Mouse (Mus musculus) right cerebral cortex, adult 2 months (tissue): ENCODE results near the gene Pdk1.

Experiments used
- DNase-seq, 2 experiments: peaks; one replicate each; pipeline ENCODE4 v3.0.0; 2021 to 2022; ENCODE audit warnings: low spot score in 2 of 2

The Pdk1 gene

DNA sequence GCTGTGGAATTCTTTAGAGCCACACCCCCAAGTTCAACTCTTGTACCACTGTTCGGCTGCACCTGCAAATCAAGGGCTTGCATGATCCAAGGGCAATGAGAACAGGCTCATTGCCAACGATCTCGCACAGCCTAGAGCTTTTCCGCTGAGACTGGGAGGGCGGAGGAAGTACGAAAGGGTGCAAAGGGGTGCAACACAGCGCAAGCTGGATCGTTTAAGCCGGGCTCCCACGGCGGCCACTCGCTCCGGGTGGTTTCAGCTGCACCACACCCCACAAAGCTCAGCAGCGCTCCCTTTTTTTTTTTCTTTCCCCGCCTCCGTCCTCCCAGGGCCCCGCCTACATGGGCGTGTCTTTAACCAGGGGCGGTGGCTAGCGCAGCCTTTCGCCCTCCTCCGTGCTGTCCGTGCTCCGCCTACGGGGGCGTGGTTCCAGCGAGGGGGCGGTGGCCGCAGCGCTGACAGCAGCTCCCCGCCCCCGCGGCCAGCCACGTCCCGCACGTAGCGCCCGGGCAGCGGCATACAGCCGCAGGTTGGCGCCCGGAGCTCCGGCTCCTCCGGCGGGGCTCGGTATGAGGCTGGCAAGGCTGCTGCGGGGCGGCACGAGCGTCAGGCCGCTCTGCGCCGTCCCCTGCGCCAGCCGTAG lies at the start of gene Pdk1:
Gene Pdk1, plus strand, starts transcription at position 424 of the 643 bp plus-strand sequence.
- DNase-seq = peak; percentile 96

DNA sequence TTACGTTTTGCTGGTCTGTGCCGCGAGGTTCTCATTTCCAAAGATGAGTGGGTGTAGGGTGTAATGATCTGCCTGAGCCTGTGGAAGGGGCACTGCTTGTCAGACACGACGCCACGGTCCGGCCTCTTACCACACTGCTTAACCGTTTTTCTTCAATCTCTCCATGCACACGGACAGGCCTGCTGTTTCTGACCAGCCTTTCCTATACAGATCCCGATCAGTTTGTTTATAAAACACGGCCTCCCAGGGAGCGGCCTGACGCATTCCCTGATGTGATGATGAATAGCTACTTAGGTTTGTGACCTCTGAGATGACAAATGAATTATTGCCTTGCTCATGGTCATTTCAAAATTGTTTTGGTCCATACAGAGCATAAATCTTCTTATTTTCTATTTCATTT lies 48.9 kb upstream of the Pdk1 start:
- DNase-seq = no peak

DNA sequence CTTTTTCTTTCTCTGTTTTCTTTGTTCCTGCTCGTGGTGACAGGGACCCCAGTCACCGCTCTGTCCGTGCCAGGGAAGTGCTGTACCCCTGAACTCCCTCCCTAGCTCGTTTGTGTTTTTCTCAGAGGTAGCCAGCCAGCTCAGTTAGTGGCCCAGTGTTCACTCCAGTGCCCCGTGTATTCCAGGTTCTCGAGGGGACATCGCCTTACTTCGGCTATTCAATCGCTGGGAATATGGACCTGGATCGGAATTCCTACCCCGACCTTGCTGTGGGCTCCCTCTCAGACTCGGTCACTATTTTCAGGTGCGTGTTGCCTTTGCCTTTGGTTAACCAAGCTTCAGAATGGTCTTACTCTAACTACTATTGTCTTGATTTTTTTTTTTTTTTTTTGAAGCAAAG lies 45.3 kb upstream of the Pdk1 start:
- no peak for DNase-seq

DNA sequence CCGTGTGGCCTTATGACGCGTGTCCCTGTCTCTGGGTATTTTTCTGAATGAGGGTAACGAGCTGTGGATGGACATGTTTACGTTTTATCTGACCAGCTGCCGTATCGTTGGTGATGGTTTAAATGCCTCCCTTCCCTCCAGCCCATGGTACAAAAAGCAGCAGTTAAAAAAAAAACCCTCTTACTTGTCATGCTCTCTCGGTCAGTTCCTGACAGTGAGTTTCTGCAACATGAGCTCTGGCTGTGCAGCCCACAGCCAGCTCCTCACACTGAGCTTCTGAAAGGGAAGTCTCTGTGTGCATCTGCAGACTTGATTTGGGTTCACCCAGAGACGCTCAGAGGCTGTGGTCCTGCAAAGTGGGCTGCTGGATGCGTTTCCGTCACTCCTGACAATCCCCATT lies 44.1 kb upstream of the Pdk1 start:
- DNase-seq = no peak

DNA sequence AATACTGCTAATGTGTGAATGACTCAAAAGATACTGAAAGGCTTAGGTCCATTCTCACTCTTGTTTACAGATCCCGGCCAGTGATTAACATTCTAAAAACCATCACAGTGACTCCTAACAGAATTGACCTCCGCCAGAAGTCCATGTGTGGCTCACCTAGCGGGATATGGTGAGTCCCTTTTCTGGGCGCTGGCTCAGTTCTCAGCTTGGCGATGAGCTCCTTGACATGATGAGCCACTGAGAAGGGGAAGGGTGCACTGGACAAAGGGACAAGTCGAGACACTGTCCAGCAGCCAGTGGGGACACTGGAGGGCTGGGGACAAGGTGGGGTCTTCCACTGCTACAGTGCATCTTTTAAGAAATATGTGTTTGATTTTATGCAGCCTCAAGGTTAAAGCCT lies 39.4 kb upstream of the Pdk1 start:
- DNase-seq = no peak

DNA sequence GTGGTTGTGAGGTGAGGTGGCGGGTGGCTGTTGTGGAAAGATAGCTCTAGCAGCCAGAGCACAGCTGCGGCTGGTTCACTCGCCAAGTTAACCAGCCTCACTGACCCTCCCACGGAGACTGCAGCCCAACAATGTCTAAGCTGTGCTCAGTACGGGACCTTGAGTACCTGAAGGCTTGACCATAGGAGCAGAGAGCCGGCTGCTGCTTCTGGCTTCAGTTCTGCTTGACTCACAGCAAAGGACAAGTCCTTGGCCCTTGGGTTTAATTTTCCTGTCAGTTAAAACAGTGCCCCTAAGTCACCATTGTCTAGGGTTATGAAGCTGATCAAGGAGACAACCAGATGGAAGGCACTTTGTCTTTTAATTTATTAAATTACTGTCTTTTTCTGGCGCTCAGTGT lies 38.7 kb upstream of the Pdk1 start:
- no peak for DNase-seq

DNA sequence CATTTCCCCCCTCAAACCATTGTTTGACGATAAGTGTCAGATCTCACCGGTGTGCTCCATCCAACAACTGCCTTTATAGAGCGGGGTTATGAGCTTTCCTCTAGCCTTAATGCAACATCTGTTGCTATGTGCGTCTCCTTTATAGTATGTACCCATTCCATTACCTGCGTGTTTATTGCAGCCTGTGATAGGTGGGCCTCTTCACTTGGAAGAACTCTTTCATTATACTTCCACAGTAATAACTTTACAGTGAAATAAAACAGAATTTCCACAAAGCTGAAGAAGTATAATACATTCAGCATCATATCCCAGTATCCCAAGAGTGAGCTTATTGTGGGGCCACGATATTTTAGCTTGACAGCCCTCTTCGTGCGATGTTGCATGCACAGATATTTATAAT lies 37.5 kb upstream of the Pdk1 start:
- no peak for DNase-seq

DNA sequence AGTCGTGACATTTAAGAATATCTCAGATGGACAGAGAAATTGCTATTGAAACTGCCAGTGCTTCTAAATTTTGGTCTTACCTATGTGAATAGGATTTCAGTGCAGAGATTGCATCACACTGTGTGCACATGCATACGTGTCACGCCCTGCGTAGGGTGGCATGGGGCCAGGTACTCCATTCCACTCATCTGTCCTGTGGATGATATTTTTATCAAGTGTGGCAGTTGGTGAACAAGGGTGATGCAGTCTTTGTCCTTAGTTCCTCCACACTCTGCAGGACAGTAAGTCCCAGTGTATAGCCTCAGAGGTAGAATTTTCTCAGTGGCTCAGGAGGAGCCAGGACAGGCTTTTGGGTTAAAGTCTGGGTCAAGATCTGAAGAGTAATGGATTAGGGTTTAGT lies 36.8 kb upstream of the Pdk1 start:
- DNase-seq = no peak

DNA sequence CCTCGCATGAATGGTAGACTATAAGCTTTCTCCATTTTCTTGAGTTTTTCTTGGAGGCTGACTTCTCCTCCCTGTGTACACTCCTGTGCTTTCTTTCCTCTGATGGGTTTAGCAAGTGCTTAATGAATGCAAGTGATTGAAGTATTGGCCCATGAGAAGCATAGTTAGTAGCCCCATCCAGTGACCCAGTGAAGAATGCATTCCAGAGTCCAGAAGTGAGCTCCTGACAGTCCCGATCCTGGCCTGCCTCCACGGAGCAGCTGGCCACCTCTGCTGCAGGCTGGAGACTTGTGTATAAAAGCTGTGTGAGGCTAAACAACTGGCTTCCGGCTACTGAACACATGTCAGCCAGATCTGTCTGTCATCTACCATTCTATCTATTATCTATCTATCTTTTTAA lies 35.8 kb upstream of the Pdk1 start:
- no peak for DNase-seq

DNA sequence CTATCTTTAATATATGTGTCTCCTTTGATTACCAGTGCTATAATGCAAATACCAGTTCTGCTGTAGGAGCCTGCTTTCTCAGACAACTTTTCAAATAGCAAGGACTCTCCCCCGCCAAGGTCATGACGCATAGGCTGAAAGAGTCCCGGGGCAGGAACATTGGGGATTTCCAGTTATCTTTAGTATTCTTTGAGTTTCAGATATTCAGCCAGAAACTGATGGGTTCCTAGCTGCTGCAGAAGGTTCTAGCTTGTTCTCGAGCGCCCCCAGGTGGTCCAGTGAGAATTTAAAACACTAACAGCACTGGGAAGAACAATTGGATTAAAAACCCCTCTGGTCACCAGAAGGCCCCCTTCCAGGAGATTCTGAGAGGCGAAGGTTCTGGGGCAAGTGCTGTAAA lies 35.2 kb upstream of the Pdk1 start:
- peak; percentile 75 to 83 for DNase-seq

DNA sequence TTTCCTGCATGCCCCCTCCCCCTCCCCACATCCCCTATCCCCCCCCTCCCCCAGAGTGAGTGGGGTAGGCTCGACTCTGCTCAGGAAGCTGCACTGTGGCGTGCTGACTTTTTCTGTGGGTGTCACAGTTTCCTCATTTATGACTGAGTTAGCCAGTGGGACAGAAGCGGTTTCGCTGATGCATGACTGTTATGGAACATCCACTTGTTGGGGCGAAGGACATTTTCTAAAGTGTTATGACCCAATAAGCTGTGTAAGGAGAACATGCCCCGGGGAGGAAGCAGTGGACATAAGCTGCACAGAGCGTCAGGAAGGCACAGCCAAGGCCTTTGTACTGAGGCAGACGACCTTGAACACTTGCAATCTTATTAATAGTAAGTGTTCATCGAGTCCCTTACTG lies 29.7 kb upstream of the Pdk1 start:
- DNase-seq = no peak

DNA sequence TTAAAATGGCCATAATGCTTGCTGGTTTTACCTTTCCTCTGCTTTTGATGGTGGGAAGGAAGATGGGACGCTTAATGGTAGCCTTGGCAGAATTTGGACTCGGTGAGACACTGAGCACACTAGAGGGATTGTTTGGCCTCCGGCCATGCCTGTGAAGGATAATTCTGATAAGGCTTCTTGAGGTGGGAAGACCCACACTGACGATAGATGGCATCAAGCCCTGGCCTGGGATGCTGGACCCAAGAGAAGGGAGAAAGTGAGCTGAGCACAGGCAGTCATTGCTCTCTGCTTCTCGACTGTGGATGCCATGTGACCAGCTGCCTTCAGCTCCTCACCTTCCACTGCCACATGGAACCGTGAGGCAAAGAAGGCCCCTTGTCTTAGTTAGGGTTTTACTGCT lies 28.1 kb upstream of the Pdk1 start:
- no peak for DNase-seq

DNA sequence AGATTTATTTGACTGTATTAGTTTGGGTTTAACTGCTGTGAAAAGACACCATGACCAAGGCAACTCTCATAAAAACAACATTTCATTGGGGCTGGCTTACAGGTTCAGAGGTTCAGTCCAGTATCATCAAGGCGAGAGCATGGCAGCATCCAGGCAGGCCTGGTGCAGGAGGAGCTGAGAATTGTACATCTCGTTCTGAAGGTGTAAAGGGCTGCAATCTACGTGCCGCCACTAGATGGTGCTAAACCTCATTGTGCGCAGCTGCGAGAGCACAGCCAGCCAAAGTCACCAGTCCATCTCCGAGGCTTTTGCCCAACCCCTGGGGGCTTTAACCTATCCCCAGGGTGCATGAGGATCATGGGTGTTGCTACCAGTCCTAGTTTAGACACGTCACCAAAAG lies 20.9 kb upstream of the Pdk1 start:
- peak; percentile 71 to 76 for DNase-seq

DNA sequence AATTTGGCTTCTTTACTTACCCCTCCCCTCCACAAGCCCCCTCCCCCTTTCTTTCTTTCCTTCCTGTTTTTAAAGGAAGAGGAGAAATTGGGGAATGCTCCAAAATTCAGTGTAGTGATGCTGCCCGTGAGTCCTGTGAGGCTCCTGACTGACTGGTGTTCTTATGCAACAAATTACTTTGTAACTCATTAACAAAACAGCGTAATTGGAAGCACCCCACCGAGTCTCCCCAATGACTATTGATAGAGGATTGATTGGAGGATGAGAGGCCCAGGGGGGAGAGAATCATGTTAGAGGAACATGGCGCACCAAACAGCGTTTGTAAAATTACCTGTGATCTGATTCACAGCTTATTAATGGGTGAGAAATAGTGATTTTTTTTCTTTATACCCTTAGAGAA lies 17.9 kb upstream of the Pdk1 start:
- no peak for DNase-seq

DNA sequence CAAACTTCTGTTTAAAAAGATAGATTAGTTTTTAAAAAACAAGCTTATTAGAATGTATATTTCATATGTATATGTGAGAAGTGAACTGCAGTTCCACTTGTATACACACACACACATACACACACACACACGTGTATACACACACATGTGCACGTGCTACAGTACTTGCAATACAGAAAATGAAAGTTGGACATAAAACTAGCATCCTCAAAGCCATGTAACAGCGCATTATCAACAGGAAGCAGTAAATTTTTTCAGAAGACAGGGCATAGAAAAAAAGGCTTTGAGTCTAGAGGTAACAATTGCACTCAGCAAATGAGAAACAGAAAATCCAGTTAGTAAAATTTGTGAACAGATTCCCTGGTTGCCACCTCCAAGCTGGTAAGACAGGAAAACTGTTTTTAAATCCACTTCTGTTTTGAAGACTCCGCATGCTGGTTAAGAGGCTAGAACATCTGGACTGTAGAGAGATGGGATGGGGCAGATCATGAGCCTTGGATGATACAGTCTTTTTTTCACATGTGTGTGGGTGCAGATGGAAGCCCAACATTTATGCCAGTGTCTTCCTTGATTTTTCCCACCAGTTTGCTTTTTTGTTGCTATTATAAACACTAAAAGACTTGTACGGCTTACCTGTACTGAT lies 9.4 kb upstream of the Pdk1 start:
- peak in 1 of 2 experiments; percentile 13 for DNase-seq

DNA sequence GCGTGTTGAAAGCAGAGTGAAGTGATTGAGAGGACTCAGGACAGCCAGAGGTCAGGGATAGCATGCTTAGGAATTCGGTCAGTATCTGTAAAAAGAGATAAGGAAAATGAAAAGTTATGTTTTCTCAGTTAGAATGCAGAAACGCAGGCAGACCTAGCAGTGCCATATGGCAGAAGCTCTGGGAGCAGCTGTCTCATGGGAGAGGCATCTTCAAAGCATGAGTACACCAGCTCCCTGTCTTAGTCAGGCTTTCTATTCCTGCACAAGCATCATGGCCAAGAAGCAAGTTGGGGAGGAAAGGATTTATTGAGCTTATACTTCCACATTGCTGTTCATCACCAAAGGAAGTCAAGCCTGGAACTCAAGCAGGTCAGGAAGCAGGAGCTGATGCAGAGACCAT lies 8.0 kb upstream of the Pdk1 start:
- DNase-seq = peak; percentile 78 to 79

DNA sequence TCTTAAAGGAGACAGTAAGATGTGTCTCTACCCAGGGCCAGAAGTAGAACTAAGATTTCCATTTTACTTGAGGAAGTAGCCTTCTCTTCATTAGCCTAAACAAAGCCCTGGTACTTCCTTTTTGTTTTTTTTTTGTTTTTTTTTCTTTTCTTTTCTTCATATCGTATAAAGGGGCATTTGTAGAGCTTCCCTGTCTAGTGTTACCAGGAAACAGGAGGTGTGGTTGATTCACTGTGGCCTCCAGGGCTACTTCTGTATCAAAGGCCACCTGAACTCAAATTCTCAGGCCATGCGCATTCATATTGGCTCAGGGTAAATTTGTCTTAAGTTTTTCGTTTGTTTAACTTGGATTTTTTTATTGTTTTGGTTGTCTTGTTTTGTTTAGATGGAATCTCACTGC lies 7.1 kb upstream of the Pdk1 start:
- DNase-seq = no peak

DNA sequence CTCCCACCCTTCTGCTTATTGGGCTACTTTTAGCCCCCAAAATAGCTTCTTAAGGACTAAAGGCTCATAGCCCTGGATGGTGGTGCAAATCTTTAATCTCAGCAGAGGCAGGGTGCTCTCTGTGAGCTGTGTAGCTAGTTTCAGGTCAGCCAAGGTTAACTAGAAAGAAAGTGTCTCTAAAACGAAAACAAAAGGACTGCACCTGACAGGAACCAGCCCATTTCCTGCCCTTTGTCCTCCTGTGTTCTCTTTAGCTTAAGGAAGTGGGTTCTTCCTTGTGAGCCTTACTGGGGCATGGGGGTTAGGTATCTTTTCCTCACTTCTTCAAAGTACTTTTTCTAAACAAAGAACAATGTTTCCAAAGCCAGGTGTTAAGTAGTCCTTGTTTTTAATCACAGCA lies 6.5 kb upstream of the Pdk1 start:
- DNase-seq = no peak

DNA sequence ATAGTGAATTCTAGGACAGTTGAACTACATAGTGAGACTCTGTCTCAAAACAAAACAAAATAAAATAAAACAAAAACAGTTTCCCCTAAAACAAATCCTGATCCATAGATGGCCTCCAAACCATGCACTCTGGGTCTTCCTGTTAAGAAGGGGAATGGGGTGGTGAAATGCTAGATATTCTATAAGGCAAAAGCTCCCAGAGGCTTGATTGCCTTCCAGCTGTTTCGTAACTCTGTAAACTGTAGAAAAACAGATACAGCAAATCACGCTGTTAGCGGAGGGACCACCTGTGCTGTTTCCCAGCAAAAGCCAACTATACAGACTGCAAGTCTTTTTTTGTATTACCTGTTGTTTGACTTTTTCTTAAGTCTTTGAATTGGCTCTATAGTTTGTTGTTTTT lies 6.0 kb upstream of the Pdk1 start:
- no peak for DNase-seq

DNA sequence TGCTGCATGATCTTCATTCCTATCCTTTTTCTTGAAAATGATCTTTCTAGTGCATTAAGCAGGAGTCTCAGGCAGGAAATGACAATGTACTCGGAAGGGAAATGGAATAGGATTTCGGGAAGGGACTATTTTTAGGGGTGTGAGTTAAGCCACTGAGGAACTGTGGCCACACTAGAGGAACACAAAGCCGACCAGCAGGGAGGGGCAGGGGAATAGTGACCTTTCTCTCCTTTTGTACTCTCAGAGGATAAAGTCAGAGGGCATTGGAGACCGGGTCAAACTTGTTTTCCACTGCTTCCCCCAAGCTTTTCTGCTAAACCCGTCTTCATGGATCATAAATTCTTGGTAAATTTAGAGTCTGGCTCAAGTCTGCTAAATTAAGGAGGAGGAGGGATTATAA lies 5.5 kb upstream of the Pdk1 start:
- no peak for DNase-seq

DNA sequence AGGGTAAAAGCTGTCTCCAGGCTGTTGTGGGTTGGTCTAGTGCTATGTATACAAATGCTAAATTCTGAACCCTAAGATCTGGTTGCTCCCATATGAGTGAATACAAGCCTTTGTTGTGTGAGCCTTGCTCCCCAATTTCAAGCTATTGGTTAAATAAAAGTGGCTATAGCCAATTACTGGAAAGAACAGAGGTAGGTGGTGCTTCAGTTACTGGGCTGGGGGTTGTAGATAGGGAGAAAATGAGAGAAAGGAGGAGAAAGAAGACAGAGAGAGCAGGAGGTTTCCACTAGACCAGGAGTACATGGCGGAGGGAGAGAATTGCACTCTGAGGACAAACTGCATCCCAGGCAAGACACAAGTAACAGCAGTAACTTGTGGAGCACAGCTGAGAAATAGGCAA lies 4.8 kb upstream of the Pdk1 start:
- no peak for DNase-seq

DNA sequence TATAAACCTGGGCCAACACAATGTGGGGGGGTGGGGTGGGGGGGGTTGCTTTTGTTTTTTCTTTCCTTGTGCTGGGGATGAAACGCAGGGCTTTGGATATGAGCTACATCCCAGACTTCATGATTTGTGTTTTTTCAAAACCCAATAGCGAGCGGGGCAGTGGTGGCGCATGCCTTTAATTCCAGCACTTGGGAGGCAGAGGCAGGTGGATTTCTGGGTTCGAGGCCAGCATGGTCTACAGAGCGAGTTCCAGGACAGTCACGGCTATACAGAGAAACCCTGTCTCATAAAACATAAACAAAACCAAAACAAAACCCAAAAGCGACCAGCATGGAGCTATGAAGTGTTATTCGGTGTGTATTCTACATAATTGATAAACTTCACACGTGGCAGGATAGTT lies 883 bp upstream of the Pdk1 start:
- DNase-seq = no peak

DNA sequence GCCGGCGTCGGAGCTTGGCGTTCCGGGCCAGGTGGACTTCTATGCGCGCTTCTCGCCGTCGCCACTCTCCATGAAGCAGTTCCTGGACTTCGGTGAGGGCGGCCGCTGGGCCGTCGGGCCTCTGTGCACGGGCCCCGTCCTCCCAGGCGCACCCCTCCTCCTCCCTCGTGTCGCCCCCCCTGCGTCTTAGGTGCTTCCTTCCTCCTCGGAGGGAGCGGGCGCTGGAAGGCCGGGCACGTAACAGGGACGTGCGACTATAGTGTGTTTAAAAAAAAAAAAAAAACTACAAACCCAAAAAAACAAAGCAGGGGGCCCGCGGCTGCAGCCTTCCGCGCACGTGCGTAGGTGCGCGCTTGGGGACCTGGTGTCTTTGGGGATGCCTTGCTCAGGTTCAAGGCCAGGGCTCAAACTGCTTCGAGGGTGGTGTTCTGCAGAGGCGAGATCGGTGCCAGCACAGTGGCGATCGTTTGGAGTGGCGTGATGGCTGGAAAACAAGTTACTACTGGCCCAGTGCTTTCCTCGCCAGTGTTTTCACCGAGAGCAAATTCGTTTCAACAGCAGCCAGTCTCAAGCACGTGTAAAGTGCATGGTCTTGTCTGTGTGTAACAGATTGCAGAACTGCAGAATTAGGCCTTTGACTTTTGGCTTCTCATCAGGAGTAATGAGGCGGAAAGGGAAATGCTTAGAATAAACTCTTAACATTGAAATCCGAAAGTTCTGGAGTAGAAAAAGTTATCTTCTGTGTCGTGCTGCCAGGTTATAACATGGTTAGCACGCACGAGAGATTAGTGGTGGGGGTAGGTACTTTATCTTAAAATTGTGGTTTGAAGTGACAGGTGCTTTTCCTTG lies 674 bp downstream of the Pdk1 start:
- DNase-seq = peak in 1 of 2 experiments; percentile 39
